Mouse (Mus musculus): ENCODE measurements around the gene Pifo. TPM values are rescaled to one million over a fixed set of nuclear protein-coding genes. Genes with fewer than 3 reads are reported as not detected.

The Pifo gene
- polyA plus RNA-seq (2014; fragmentation: Illumina TruSeq; extraction: RNeasy Lipid Tissue Mini Kit (QIAGEN cat#74804); ENCODE audit: low read depth, low replicate concordance), result not detected

DNA sequence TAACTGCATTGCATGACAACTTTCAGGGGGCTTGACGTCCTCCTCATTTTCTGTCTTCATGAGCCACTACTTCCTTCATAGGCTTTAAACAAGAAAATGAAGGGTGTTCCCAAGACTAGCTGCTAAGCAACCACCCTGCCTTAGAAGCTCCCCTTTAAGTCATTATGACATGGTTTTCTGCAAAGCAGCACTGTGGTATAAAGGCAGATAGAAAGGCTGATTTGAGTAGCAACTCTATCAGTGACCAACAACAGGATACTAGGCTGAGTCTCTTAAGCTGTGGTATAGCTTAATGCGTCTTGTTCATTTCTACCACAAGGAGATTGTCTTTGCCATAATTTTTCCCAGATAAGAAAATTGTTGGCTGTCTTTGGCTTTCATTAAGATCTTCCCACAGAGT is at the start of gene Pifo:
Gene Pifo (minus strand): TSS at position 101 of the 400 bp plus-strand sequence.

DNA sequence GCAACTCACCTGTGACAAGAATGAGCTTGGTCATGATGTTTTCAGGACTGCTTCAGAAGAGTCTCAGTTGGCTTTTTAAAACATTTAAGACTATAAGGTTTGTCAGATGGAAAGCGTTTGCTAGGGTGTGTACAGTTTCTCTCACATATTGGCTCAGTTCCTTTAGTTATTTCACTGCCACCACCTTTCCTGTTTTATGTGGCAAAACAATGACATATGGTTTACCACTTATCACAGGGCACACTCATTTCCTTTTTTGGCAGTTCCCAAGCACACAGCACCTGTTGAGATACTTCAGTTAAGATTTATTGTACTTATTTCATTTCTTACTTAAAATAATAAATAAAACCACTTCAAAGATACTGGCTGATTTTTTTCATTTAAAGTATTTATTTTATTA is 18.3 kb upstream of the Pifo start, which contains the start of gene Chil5:
Gene Chil5 (minus strand): TSS at position 34 of the 400 bp plus-strand sequence.

DNA sequence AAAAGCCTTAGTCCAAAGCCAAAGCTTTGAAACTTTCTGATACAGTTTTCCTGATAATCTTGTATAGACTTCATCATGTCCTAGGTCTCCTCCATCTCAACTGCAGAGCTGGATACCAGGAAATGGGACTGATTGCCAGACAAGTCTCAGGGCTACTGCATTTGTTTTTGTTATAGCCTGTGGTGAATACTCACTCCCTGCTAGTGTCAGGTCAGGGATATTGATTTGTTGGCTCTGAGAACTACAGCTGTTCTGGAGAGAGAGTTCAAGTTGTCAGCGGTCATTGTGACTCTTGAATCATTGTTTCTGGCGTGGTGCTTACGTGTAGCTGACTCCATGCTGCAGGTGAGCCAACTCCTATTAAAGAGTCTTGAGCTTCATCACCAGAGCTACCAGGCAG is 41.0 kb downstream of the Pifo start, which contains the start of gene Ovgp1:
Gene Ovgp1 (plus strand): TSS at position 301 of the 400 bp plus-strand sequence.

DNA sequence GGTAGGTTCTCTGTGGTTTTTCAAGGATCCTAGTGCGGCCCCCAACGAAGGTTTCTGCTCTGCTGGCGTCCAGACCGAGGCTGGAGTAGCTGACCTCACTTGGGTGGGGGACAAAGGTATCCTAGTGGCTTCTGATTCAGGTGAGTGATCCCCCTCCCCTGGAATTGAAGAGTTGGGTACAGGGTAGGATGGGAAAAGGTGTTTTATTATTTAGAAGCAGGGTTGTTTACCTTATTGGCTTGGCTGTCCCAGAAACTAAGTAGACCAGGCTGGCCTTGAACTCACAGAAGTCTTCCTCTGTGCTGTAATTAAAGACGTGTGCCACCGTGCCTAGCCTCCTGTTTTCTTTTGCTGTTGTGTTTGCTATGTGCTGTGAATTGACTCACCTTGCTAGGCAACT is 54.4 kb downstream of the Pifo start, which contains the start of gene Atp5f1:
Gene Atp5f1 (minus strand): TSS at position 101 of the 400 bp plus-strand sequence.

DNA sequence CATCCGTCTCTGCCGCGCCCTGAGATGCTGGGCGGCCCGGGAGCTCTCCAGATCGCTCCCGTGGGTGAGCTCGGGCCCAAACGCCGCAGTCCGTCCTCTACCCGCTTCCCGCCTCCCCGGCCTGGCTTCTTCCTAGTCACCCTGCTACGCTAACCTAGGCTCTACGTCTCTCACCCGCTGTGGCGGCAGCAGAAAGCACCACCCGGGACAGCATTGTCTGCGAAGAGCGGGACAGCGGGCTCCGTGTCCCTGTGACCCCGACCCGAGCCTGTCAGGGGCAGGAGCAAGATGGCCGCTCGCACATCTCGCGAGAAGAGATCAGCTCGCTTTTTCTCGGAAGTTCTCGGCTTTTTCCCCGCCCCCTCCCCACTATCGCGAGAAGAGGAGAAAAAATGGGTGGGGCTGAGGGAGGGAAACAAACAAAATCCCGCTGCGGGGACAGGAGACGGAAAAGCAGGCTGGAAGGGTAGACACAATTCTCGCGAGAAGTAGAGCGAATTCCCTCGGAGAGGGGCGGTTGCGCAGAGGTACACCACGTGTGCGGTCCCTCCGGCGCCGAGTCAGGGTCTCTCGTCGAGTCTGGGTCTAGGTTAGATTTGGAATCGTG is 55.4 kb downstream of the Pifo start, which contains the start of gene Wdr77:
Gene Wdr77 (plus strand): TSS at position 396 of the 607 bp plus-strand sequence.

Other genes with a start within 250 kb of the Pifo start
- gene Rap1a, start 213.3 kb downstream of the Pifo start, polyA plus RNA-seq (2014; fragmentation: Illumina TruSeq; extraction: RNeasy Lipid Tissue Mini Kit (QIAGEN cat#74804); ENCODE audit: low read depth, low replicate concordance), result 370 TPM
- gene Adora3, start 143.8 kb downstream of the Pifo start, polyA plus RNA-seq (2014; fragmentation: Illumina TruSeq; extraction: RNeasy Lipid Tissue Mini Kit (QIAGEN cat#74804); ENCODE audit: low read depth, low replicate concordance), result not detected
- gene Tmigd3, start 143.7 kb downstream of the Pifo start, polyA plus RNA-seq (2014; fragmentation: Illumina TruSeq; extraction: RNeasy Lipid Tissue Mini Kit (QIAGEN cat#74804); ENCODE audit: low read depth, low replicate concordance), result not detected
- gene I830077J02Rik, start 82.0 kb downstream of the Pifo start, polyA plus RNA-seq (2014; fragmentation: Illumina TruSeq; extraction: RNeasy Lipid Tissue Mini Kit (QIAGEN cat#74804); ENCODE audit: low read depth, low replicate concordance), result 0.69 TPM
- 32.4 TPM for gene Wdr77, start 55.3 kb downstream of the Pifo start, polyA plus RNA-seq (2014; fragmentation: Illumina TruSeq; extraction: RNeasy Lipid Tissue Mini Kit (QIAGEN cat#74804); ENCODE audit: low read depth, low replicate concordance)
- 1,836 TPM for gene Atp5f1, start 54.5 kb downstream of the Pifo start, polyA plus RNA-seq (2014; fragmentation: Illumina TruSeq; extraction: RNeasy Lipid Tissue Mini Kit (QIAGEN cat#74804); ENCODE audit: low read depth, low replicate concordance)
- gene Ovgp1, start 40.9 kb downstream of the Pifo start, polyA plus RNA-seq (2014; fragmentation: Illumina TruSeq; extraction: RNeasy Lipid Tissue Mini Kit (QIAGEN cat#74804); ENCODE audit: low read depth, low replicate concordance), result 1.6 TPM
- gene Chil5, start 18.2 kb upstream of the Pifo start, polyA plus RNA-seq (2014; fragmentation: Illumina TruSeq; extraction: RNeasy Lipid Tissue Mini Kit (QIAGEN cat#74804); ENCODE audit: low read depth, low replicate concordance), result not detected
- not detected for gene Chia1, start 98.6 kb upstream of the Pifo start, polyA plus RNA-seq (2014; fragmentation: Illumina TruSeq; extraction: RNeasy Lipid Tissue Mini Kit (QIAGEN cat#74804); ENCODE audit: low read depth, low replicate concordance)
- 2.2 TPM for gene Chil3, start 152.9 kb upstream of the Pifo start, polyA plus RNA-seq (2014; fragmentation: Illumina TruSeq; extraction: RNeasy Lipid Tissue Mini Kit (QIAGEN cat#74804); ENCODE audit: low read depth, low replicate concordance)
- 0.97 TPM for gene Chil4, start 204.9 kb upstream of the Pifo start, polyA plus RNA-seq (2014; fragmentation: Illumina TruSeq; extraction: RNeasy Lipid Tissue Mini Kit (QIAGEN cat#74804); ENCODE audit: low read depth, low replicate concordance)